In the genomic region with DNA sequence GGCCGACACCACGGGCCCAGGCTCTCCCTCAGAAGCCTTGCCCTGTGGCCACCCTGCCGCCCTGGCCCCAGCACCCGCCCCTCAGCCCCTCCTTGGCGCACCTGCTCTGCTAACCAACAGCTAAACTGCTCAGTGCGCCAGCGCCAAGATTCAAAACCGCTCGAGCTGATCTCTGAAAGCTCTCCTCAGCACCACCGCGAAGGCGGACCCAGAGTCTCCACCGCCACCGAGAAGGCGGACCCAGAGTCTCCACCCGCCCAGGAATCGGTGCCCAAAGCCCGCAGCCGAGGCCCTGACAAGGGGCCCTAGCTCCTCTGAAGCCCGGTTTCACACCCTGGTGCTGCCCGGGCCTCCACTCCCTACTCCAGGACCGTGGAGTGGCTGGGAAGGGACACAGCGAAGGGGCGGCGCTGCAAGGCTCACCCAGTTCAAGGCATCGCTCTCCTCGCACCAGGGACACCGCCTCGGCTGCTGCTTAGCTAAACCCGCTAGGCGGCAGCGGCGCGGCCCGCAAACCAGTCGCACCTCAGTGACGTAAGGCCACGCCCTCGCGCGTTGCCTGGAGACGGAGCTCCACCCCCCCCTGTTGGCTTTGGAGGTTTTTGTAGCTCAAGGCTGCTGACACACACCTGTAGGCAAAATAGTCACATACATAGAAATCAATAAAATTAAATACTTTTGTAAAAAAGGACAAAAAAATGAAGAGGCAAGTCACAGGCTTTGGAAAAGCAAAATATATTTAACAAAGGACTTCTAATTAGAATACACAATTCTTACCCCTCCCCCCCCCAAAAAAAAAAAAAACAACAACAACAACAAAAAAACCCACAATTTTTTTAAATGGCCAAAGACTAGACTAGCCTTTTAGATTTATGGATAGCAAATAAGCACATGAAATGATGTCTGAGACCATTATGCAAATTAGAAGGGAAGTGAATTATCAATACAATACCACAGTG, we compare ENCODE assay signal across 8 mouse cellular contexts. TPM values are rescaled to one million over a fixed set of nuclear protein-coding genes. Genes with fewer than 3 reads are reported as not detected.
DNase-seq lines count a peak whose midpoint lies in the region; ATAC-seq and TF ChIP-seq lines count a peak whose summit lies in the region.

TSS of gene Rnf141 (minus strand) at position 542 of the 959 bp plus-strand sequence.

- H3K27ac ChIP-seq in hindbrain, embryonic 14.5 days: peak within 1 kb of the TSS; percentile 85

- H3K9ac ChIP-seq in hindbrain, embryonic 14.5 days: peak within 1 kb of the TSS; percentile 83

- no peaks in the 10 kb centered on the region for H3K27me3 ChIP-seq in Patski
- no peaks in the 10 kb centered on the region for H3K27me3 ChIP-seq in hindbrain, embryonic 14.5 days (ENCODE audit: control insufficient read depth, insufficient read depth, low read length)

- TF ChIP-seq CTCF in Patski (IDR thresholded peaks at IDR 0.05): peak; percentile 87

- peak; percentile 87 for ATAC-seq in Patski
- ATAC-seq in hindbrain, embryonic 14.5 days (ENCODE audit: low FRiP score): peak; percentile 94

- H3K9me3 ChIP-seq in hindbrain, embryonic 14.5 days (ENCODE audit: control insufficient read depth, low read length): no peaks in the 10 kb centered on the region

- POLR2A ChIA-PET in Patski (lab: Charles Lee): interaction anchor here (1.1 kb wide), 1 partner anchor 10 kb away, joined by 3 read pairs; no protein-coding TSS in a partner anchor

- H3K4me1 ChIP-seq in hindbrain, embryonic 14.5 days (replicated peaks; ENCODE audit: control insufficient read depth, insufficient read depth, low read length): peaks cover 6% of the 10 kb centered on the region; the same call in 1 of the 2 replicates

- in situ Hi-C loops in Patski (cut with MboI; ENCODE audit: low pct_unique_long_range_greater_than_20kb): no loop called here

- WGBS in hindbrain, embryonic 14.5 days: under 1% methylated on average over 42 of the region's 42 CpGs

- CTCF ChIA-PET in Patski (lab: Charles Lee): interaction anchor here (0.7 to 1.4 kb wide), 6 partner anchors 9 to 102 kb away, joined by 3 to 10 read pairs (median 4); no protein-coding TSS in a partner anchor

- H3K4me3 ChIP-seq in hindbrain, embryonic 14.5 days (replicated peaks; ENCODE audit: low read length): peak within 1 kb of the TSS; percentile 65

- H3K36me3 ChIP-seq in hindbrain, embryonic 14.5 days (replicated peaks; ENCODE audit: control insufficient read depth, insufficient read depth): no peaks in the 10 kb centered on the region

- peak; percentile 62 for DNase-seq in Patski (ENCODE audit: low read depth, low spot score)
- DNase-seq in cerebellum, postnatal 14 days: peak; percentile 95 to 96
- DNase-seq in frontal cortex, postnatal 25 days (ENCODE audit: low spot score in 2 of 2): peak; percentile 83 to 88
- peak; percentile 97 for DNase-seq in hindbrain, embryonic 14.5 days (ENCODE audit: low spot score)
- DNase-seq in layer of hippocampus, postnatal 36 days: peak; percentile 92
- peak; percentile 96 for DNase-seq in lung, postnatal 36 days
- peak; percentile 93 for DNase-seq in retina, postnatal 1 day
- peak; percentile 88 to 91 for DNase-seq in urinary bladder, adult 18-20 months (ENCODE audit: low spot score in 2 of 2)

- H3K4me2 ChIP-seq in hindbrain, embryonic 14.5 days (replicated peaks): peak within 1 kb of the TSS; percentile 85

RNA-seq across cellular contexts. Expression of gene Rnf141, which starts in this region (rescaled TPM):
- 19.7 TPM for polyA plus RNA-seq in Patski (2021)
- 41.4 and 45.6 TPM in 2 replicates for polyA plus RNA-seq in hindbrain, embryonic 14.5 days (2014; fragmentation: Nextera tagmentation; extraction: Ambion mirVana)
- 10 to 100 TPM; 75.3 to 87.6 TPM for total RNA-seq in layer of hippocampus, postnatal 36 days (2021)

Comparison
In these comparisons a context has a peak if more than half of its experiments do, and no peak if none do; other contexts are left out.
1. Peak in every context shown above with its lines: DNase-seq, ATAC-seq, H3K4me3 ChIP-seq and H3K27ac ChIP-seq.